Mouse (Mus musculus) limb, embryonic 13.5 days (tissue): ENCODE results near the gene Thpo. TPM values are rescaled to one million over a fixed set of nuclear protein-coding genes. Genes with fewer than 3 reads are reported as not detected.
A peak's percentile ranks its signal among the peaks of the same experiment; 100 is the strongest.

Source experiments
- ATAC-seq: fragments of 200-750 bp; cut with Nextera tagmentation; 2 replicates; pipeline ENCODE4 v1.8.0; 2017; ENCODE audit warnings: low read depth, moderate number of reproducible peaks, moderate TSS enrichment; ENCODE audit not compliant: low FRiP score
- H3K27ac ChIP-seq: fragments of 300-500 bp; sonication (generic); 2 replicates; pipeline ENCODE4 v1.5.1; 2015; ENCODE audit warnings: inconsistent platforms, mild to moderate bottlenecking, moderate library complexity
- H3K27me3 ChIP-seq: fragments of 300-500 bp; sonication (generic); 2 replicates; pipeline ENCODE4 v1.6.1; 2015; ENCODE audit warnings: mild to moderate bottlenecking, inconsistent platforms
- H3K36me3 ChIP-seq: fragments of 300-500 bp; sonication (generic); 2 replicates; pipeline ENCODE4 v1.6.1; 2015; ENCODE audit warnings: inconsistent platforms, mild to moderate bottlenecking, moderate library complexity
- H3K4me1 ChIP-seq: fragments of 300-500 bp; sonication (generic); 2 replicates; pipeline ENCODE4 v1.6.1; 2015; ENCODE audit warnings: inconsistent platforms
- H3K4me2 ChIP-seq: fragments of 300-500 bp; sonication (generic); replicated peaks from 2 replicates; pipeline ENCODE4 v1.6.1; 2015; ENCODE audit warnings: inconsistent platforms, mild to moderate bottlenecking, moderate library complexity
- H3K4me3 ChIP-seq: fragments of 300-500 bp; sonication (generic); 2 replicates; pipeline ENCODE4 v1.5.1; 2015; ENCODE audit warnings: moderate library complexity, mild to moderate bottlenecking, inconsistent platforms
- H3K9ac ChIP-seq: fragments of 300-500 bp; sonication (generic); 2 replicates; pipeline ENCODE4 v1.6.1; 2015; ENCODE audit warnings: mild to moderate bottlenecking, inconsistent platforms
- H3K9me3 ChIP-seq: fragments of 300-500 bp; sonication (generic); 2 replicates; pipeline ENCODE4 v1.6.1; 2016; ENCODE audit warnings: inconsistent platforms
- WGBS: fragments of 180-500 bp; shearing (Covaris S2); methylation state at CpG from one replicate; pipeline ENCODE4 v1.1.7; 2015; 5-methylcytosine and 5-hydroxymethylcytosine counted together
- polyA plus RNA-seq: library from polyadenylated mRNA; unstranded; fragments of >200 nt; fragmentation: Nextera tagmentation; extraction: Ambion mirVana; gene quantifications from 2 replicates; pipeline ENCODE4 v1.2.1, GENCODE M21; 2015

Gene Thpo
- polyA plus RNA-seq, 1 experiment from 2014 or later: 0.74 TPM

DNA sequence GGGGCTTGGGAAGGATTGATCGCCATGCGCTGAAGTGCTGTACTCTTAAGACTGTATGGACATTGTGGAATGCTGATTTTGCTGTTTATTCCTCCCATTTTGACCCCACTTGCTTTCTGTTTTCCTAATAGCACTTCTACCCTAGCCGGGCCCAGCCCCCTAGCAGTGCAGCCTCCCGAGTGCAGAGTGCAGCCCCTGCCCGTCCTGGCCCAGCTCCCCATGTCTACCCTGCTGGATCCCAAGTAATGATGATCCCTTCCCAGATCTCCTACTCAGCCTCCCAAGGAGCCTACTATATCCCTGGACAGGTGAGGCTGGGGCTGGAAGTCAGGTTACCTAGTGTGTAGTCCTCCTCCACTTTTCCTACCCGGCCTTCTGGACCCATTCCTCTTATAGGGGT lies 59.1 kb downstream of the Thpo start:
- Histone ChIP-seq H3K9me3 (no peaks in the 10 kb centered on the region), H3K4me2 (peak overlapping the region; percentile 99), H3K27ac (no peak overlapping the region), H3K4me1 (peaks cover 29% of the 10 kb centered on the region), H3K9ac (no peak overlapping the region), H3K36me3 (peaks cover 60% of the 10 kb centered on the region), H3K27me3 (no peaks in the 10 kb centered on the region), H3K4me3 (peak overlapping the region; percentile 95; the same call in 1 of the 2 replicates)
- no peak for ATAC-seq
- WGBS: 91% methylated on average over 6 of the region's 6 CpGs

Other genes starting within 250 kb of the Thpo start
- gene Eif2b5, start 235.7 kb downstream of the Thpo start, polyA plus RNA-seq: 109 and 113 TPM in 2 replicates
- 28.0 and 28.7 TPM in 2 replicates for gene Dvl3, start 217.5 kb downstream of the Thpo start, polyA plus RNA-seq
- 629 and 657 TPM in 2 replicates for gene Ap2m1, start 199.0 kb downstream of the Thpo start, polyA plus RNA-seq
- gene Abcf3, start 185.9 kb downstream of the Thpo start, polyA plus RNA-seq: 68.1 and 78.1 TPM in 2 replicates
- gene Vwa5b2, start 145.0 kb downstream of the Thpo start, polyA plus RNA-seq: 0.73 and 1.5 TPM in 2 replicates
- 37.2 and 37.7 TPM in 2 replicates for gene Eef1akmt4, start 122.9 kb downstream of the Thpo start, polyA plus RNA-seq
- gene Gm49333, start 122.9 kb downstream of the Thpo start, polyA plus RNA-seq: not detected in 2 replicates
- 39.5 and 41.1 TPM in 2 replicates for gene Alg3, start 122.8 kb downstream of the Thpo start, polyA plus RNA-seq
- gene Camk2n2, start 113.2 kb downstream of the Thpo start, polyA plus RNA-seq: 0.92 and 1.2 TPM in 2 replicates
- gene Ece2, start 104.7 kb downstream of the Thpo start, polyA plus RNA-seq: 6.9 and 7.5 TPM in 2 replicates
- 342 and 355 TPM in 2 replicates for gene Psmd2, start 82.9 kb downstream of the Thpo start, polyA plus RNA-seq
- 175 and 183 TPM in 2 replicates for gene Eif4g1, start 66.2 kb downstream of the Thpo start, polyA plus RNA-seq
- 8.5 and 10.4 TPM in 2 replicates for gene Fam131a, start 41.3 kb downstream of the Thpo start, polyA plus RNA-seq
- gene Polr2h, start 16.8 kb downstream of the Thpo start, polyA plus RNA-seq: 117 and 118 TPM in 2 replicates
- 23.3 and 23.5 TPM in 2 replicates for gene Clcn2, start 16.8 kb downstream of the Thpo start, polyA plus RNA-seq
- 9.1 and 9.3 TPM in 2 replicates for gene Chrd, start 1.4 kb downstream of the Thpo start, polyA plus RNA-seq